Comparison of ENCODE assay signal across 8 mouse cellular contexts in genomic region chr4:141541851-141542250, GRCm38 (mm10). TPM values are rescaled to one million over a fixed set of nuclear protein-coding genes. Genes with fewer than 3 reads are reported as not detected.
DNase-seq lines count a peak whose midpoint lies in the region.

No protein-coding gene starts in this region.

- peak; percentile 81 to 82 for DNase-seq in cerebellum, postnatal 10 days
- DNase-seq in cerebellum, adult 9-11 months, result no peak
- DNase-seq in right cerebral cortex, postnatal 4 days, result peak; percentile 38
- DNase-seq in right cerebral cortex, postnatal 36 days (ENCODE audit: low spot score in 2 of 2), result no peak
- peak; percentile 47 for DNase-seq in mesoderm, embryonic 11.5 days (ENCODE audit: low read depth, low spot score)
- no peak for DNase-seq in urinary bladder, adult 18-20 months (ENCODE audit: low spot score in 2 of 2)
- DNase-seq in layer of hippocampus, postnatal 14 days (ENCODE audit: low spot score in 2 of 2), result no peak
- DNase-seq in adrenal gland, adult (ENCODE audit: inconsistent age in 2 of 2, low spot score in 1 of 2), result no peak

RNA-seq across cellular contexts. Expression of gene Spen, which starts 3.5 kb away (rescaled TPM):
- total RNA-seq in layer of hippocampus, postnatal 14 days (2021), result 10 to 100 TPM; 59.3 to 60.0 TPM

Comparison
In these comparisons a context has a peak if more than half of its experiments do, and no peak if none do; other contexts are left out.
1. DNase-seq: peak in cerebellum, postnatal 10 days (2 of 2), right cerebral cortex, postnatal 4 days (single experiment) and mesoderm, embryonic 11.5 days (single experiment); none in cerebellum, adult 9-11 months (single experiment), right cerebral cortex, postnatal 36 days (0 of 2), urinary bladder, adult 18-20 months (0 of 2), layer of hippocampus, postnatal 14 days (0 of 2) and adrenal gland, adult (0 of 2).